Mouse (Mus musculus) forebrain, embryonic 14.5 days (tissue): ENCODE results near the gene Xylt2. TPM values are rescaled to one million over a fixed set of nuclear protein-coding genes. Genes with fewer than 3 reads are reported as not detected.
A peak's percentile ranks its signal among the peaks of the same experiment; 100 is the strongest.
"Not testable (repeated sequence)": the region's sequence is repeated elsewhere in the genome, so short reads cannot be mapped to it uniquely, and the experiment has no call there.

Experiments
- ATAC-seq: fragments of 200-750 bp; cut with Nextera tagmentation; 2 replicates; pipeline ENCODE4 v1.8.0; 2017; ENCODE audit warnings: mild to moderate bottlenecking, moderate library complexity
- DNase-seq: peaks from one replicate; pipeline ENCODE4 v3.0.0-alpha.2; 2015; ENCODE audit warnings: low spot score
- H3K27ac ChIP-seq: fragments of 300-500 bp; sonication (generic); 2 replicates; pipeline ENCODE4 v1.5.1; 2014; ENCODE audit warnings: low read depth, mild to moderate bottlenecking, control low read depth, low read length, moderate library complexity
- H3K27me3 ChIP-seq: fragments of 300-500 bp; sonication (generic); replicated peaks from 2 replicates; pipeline ENCODE4 v1.6.1; 2014; ENCODE audit warnings: low read length, control low read depth, mixed read lengths; ENCODE audit not compliant: control insufficient read depth, insufficient read depth
- H3K36me3 ChIP-seq: fragments of 300-500 bp; sonication (generic); 2 replicates; pipeline ENCODE4 v1.6.1; 2014; ENCODE audit warnings: low read length, control low read depth; ENCODE audit not compliant: control insufficient read depth, insufficient read depth
- H3K4me1 ChIP-seq: fragments of 300-500 bp; sonication (generic); 2 replicates; pipeline ENCODE4 v1.6.1; 2014; ENCODE audit warnings: antibody characterized with exemption, low read length, control low read depth; ENCODE audit not compliant: control insufficient read depth, insufficient read depth
- H3K4me2 ChIP-seq: fragments of 300-500 bp; sonication (generic); 2 replicates; pipeline ENCODE4 v1.6.1; 2014; ENCODE audit warnings: mild to moderate bottlenecking, control low read depth, low read length
- H3K4me3 ChIP-seq: fragments of 300-500 bp; sonication (generic); 2 replicates; pipeline ENCODE4 v1.5.1; 2014; ENCODE audit warnings: low read depth, low read length, control low read depth
- H3K9ac ChIP-seq: fragments of 300-500 bp; sonication (generic); 2 replicates; pipeline ENCODE4 v1.6.1; 2014; ENCODE audit warnings: mild to moderate bottlenecking, low read length, control low read depth, moderate library complexity
- H3K9me3 ChIP-seq: fragments of 300-500 bp; sonication (generic); replicated peaks from 2 replicates; pipeline ENCODE4 v1.6.1; 2016; ENCODE audit warnings: low read length, control low read depth, mixed read lengths; ENCODE audit not compliant: control insufficient read depth
- WGBS: fragments of 180-500 bp; shearing (Covaris S2); extraction: QIAGEN DNeasy Blood & Tissue Kit; methylation state at CpG from one replicate; pipeline ENCODE4 v1.1.7; 2014; 5-methylcytosine and 5-hydroxymethylcytosine counted together
- polyA plus RNA-seq: library from polyadenylated mRNA; unstranded; fragments of >200 nt; fragmentation: Nextera tagmentation; extraction: Ambion mirVana; gene quantifications from 2 replicates; pipeline ENCODE4 v1.2.1, GENCODE M21; 2014

The Xylt2 gene
- polyA plus RNA-seq, 1 experiment from 2014 or later = 6.9 TPM

- peaks cover 33% of the 10 kb centered on the region for H3K36me3 ChIP-seq
- ATAC-seq (peak; percentile 94), DNase-seq (peak; percentile 90)
- H3K4me2 ChIP-seq = peak within 1 kb of the TSS; percentile 84
- H3K27me3 ChIP-seq = no peaks in the 10 kb centered on the region
- H3K9ac ChIP-seq = peak within 1 kb of the TSS; percentile 66
- H3K9me3 ChIP-seq = no peaks in the 10 kb centered on the region
- H3K4me1 ChIP-seq = peaks cover 15% of the 10 kb centered on the region
- H3K4me3 ChIP-seq = peak within 1 kb of the TSS; percentile 51
- whole genome bisulfite sequencing = under 1% methylated on average over 32 of the region's 32 CpGs
- H3K27ac ChIP-seq = peak within 1 kb of the TSS; percentile 86
Measured at GRCm38 (mm10) chr11:94653663-94654436, 23.5 kb downstream of the Xylt2 start, which contains the start of the genes Mrpl27 and Eme1. Gene Mrpl27, plus strand, starts transcription at chr11:94653767. Gene Eme1, minus strand, starts transcription at chr11:94653964.

DNA sequence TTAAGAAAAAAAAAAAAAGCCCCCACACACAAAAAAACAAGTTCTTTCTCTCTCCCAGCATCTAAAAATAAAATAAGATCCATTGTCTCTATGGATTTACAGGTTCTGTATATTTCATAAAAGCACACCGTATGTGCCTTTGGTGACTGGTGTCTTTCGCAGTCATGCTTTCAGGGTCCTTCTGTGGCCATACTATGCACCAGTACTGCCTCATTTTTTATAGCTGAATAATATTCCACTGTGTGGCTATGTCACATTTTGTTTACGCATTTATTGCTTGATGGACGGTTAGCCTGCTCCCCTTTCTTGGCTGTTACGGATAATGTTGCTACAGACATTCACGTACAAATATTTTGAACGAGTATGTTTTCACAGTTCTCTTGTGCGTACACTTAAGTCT, 24.3 kb downstream of the Xylt2 start:
- Histone ChIP-seq H3K27ac (no peak overlapping the region), H3K27me3 (no peaks in the 10 kb centered on the region), H3K4me2 (peak overlapping the region; percentile 84), H3K36me3 (peaks cover 27% of the 10 kb centered on the region), H3K9ac (0 out of 2 replicates have a peak overlapping the region, but pooled peaks have one; percentile 66), H3K9me3 (no peaks in the 10 kb centered on the region), H3K4me3 (peak overlapping the region; percentile 51), H3K4me1 (peaks cover 15% of the 10 kb centered on the region)
- DNase-seq = no peak
- WGBS = 52% methylated on average over 8 of the region's 8 CpGs
- ATAC-seq = no peak

DNA sequence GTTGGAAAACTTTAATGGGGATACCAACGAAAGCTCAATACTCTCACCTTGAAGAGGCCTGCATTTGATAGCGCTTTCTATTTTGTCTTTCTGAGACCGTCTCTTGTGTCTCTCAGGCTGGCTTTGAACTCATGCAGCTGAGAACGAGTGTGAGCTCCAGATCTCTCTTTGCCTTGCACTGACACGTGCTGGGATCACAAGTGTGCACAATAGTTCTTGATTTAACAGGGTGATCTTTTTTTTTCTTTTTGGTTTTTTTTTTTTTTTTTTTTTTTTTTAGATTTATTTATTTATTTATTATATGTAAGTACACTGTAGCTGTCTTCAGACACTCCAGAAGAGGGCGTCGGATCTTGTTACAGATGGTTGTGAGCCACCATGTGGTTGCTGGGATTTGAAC, 26.1 kb downstream of the Xylt2 start:
- H3K9ac ChIP-seq, H3K27ac ChIP-seq, DNase-seq, H3K27me3 ChIP-seq, H3K4me2 ChIP-seq, H3K4me3 ChIP-seq, H3K9me3 ChIP-seq, ATAC-seq: not testable (repeated sequence)
- WGBS = 94% methylated on average over 5 of the region's 7 CpGs
- Histone ChIP-seq H3K36me3 (peaks cover 34% of the 10 kb centered on the region), H3K4me1 (peaks cover 15% of the 10 kb centered on the region)

GRCm38 (mm10) chr11:94646457-94646856, 30.9 kb downstream of the Xylt2 start:
- ATAC-seq (no peak), DNase-seq (no peak)
- Histone ChIP-seq H3K9me3 (no peaks in the 10 kb centered on the region), H3K27me3 (no peaks in the 10 kb centered on the region), H3K4me1 (no peaks in the 10 kb centered on the region), H3K36me3 (peaks cover 77% of the 10 kb centered on the region), H3K4me2 (no peak overlapping the region), H3K27ac (no peak overlapping the region), H3K4me3 (no peak overlapping the region), H3K9ac (no peak overlapping the region)
- 90% methylated on average over 4 of the region's 4 CpGs for WGBS

DNA sequence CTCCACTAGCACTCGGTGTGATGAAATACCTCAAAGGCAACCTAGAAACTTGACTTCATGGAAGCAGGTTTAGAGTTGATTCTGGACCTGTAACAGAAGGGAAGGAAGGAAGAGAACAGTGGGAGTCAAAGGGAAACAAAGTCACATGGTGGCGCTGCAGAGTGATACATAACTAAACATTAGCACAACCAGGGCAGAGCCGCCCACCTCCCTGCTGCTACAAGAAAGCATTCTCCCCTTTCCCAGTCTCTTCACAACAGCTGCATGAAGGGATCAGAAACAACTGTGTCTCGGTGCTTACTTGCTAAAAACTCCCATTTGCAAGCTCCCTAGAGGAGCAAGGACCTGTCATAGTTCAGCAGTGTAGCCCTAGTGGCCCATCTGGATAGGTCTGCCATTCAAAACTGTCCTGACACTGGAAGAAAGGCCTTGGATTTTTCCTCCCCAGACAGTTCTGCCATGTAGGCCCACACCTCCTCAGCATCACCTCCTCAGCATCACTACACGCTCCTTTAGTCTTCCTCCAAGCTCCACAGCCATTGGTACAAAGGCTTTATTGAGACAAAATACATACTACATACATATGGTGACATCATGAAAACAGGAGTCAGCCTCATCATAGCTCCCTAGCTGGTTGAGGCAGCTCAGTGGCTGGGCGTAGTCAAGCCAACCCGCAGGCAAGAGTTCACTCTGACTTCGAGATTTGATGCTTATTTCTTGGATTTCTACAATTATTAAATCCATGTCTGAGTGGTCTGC, 32.7 kb downstream of the Xylt2 start:
- H3K9me3 ChIP-seq = no peaks in the 10 kb centered on the region
- no peak for ATAC-seq
- H3K27ac ChIP-seq = no peak overlapping the region
- no peak overlapping the region for H3K9ac ChIP-seq
- H3K4me1 ChIP-seq = no peaks in the 10 kb centered on the region
- WGBS = 87% methylated on average over 8 of the region's 8 CpGs
- no peak overlapping the region for H3K4me3 ChIP-seq
- no peak for DNase-seq
- no peak overlapping the region for H3K4me2 ChIP-seq
- no peaks in the 10 kb centered on the region for H3K27me3 ChIP-seq
- peaks cover 85% of the 10 kb centered on the region for H3K36me3 ChIP-seq

- Histone ChIP-seq H3K27ac (no peak overlapping the region), H3K27me3 (no peaks in the 10 kb centered on the region), H3K4me3 (no peak overlapping the region), H3K4me1 (peaks cover 5% of the 10 kb centered on the region), H3K9ac (no peak overlapping the region), H3K4me2 (no peak overlapping the region), H3K36me3 (peaks cover 76% of the 10 kb centered on the region), H3K9me3 (no peaks in the 10 kb centered on the region)
- no peak for DNase-seq
- 89% methylated on average over 5 of the region's 5 CpGs for WGBS
- no peak for ATAC-seq
Measured at GRCm38 (mm10) chr11:94634431-94634830, 42.9 kb downstream of the Xylt2 start.

GRCm38 (mm10) chr11:94632988-94633387, 44.3 kb downstream of the Xylt2 start:
- Histone ChIP-seq H3K27me3 (no peaks in the 10 kb centered on the region), H3K4me2 (no peak overlapping the region), H3K36me3 (peaks cover 62% of the 10 kb centered on the region), H3K9me3 (no peaks in the 10 kb centered on the region), H3K27ac (no peak overlapping the region), H3K4me3 (no peak overlapping the region), H3K9ac (no peak overlapping the region), H3K4me1 (peaks cover 5% of the 10 kb centered on the region)
- WGBS = 85% methylated on average over 8 of the region's 8 CpGs
- no peak for DNase-seq
- no peak for ATAC-seq

DNA sequence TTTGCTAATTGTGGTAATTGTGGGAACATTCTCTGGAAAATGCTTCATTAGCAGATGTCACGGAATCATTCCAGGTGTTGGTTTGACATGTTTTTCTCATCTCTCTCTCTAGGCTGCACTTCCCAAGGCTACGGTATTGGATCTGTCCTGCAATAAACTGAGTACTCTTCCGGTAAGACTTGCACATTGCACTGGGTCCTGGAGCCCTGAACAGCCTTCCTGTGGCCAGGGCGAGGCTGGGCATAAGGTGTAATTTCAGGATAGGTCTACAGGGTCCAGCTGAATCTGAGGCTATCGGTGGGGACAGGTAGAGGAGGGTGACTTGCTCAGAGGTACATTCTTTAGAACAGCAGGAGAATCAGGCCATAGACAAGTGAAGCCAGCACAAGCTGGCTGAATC, 45.3 kb downstream of the Xylt2 start:
- no peak overlapping the region for H3K9ac ChIP-seq
- H3K4me2 ChIP-seq = no peak overlapping the region
- no peaks in the 10 kb centered on the region for H3K9me3 ChIP-seq
- H3K4me1 ChIP-seq = peaks cover 5% of the 10 kb centered on the region
- no peak overlapping the region for H3K27ac ChIP-seq
- 96% methylated on average over 5 of the region's 5 CpGs for WGBS
- DNase-seq = no peak
- H3K4me3 ChIP-seq = no peak overlapping the region
- no peaks in the 10 kb centered on the region for H3K27me3 ChIP-seq
- ATAC-seq = no peak
- peaks cover 52% of the 10 kb centered on the region for H3K36me3 ChIP-seq
